In the genomic region with DNA sequence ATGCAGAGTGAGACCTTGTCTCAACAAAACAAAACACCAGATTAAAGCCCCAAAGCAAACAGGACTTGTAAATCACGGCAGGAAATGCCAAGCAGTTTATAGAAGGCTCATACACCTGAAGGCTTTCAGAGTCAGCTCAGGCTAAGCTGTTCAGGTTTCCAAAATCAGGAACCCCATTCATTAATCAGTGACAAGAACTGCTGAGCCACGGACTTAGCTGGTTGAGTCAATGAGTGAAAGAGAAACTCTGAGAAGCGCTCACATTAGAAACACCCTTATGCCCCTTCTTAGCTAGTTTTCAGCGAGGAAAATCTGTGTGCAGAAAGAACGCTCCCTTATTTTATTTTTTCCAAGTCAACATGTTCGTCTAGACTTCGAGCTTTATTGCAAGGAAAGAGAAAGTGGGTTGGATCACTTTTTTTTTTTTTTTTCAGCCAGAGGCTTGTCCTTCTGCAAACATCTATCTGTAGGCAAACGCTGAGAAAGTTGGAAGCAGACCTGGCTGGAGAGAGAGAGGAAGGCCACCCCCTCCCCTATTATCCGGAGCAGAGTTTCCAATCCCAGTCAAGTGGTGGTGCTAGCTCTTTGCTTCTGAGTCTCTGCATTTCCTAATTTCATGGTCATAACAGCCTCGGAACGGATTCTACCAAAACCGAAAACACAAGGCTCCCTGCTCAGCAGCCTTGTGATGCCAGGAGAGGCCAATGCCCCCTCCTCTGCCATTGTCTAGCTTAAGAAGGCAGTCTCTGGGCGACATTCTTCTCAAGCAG, we compare ENCODE assay signal across 8 mouse cellular contexts. TPM values are rescaled to one million over a fixed set of nuclear protein-coding genes. Genes with fewer than 3 reads are reported as not detected.
DNase-seq lines count a peak whose midpoint lies in the region; TF ChIP-seq lines count a peak whose summit lies in the region.

TSS of gene Esr1 (plus strand) at position 208 of the 770 bp plus-strand sequence.

- peak within 1 kb of the TSS; percentile 5 for H3ac ChIP-seq in myocyte (ENCODE audit: control insufficient read depth, insufficient read length)

- peak within 1 kb of the TSS; percentile 34; the same call in 1 of the 2 replicates for H3K27ac ChIP-seq in embryonic fibroblast, embryonic 13.5 days (ENCODE audit: insufficient read depth, low read length)
- peak within 1 kb of the TSS; percentile 81 for H3K27ac ChIP-seq in kidney, adult 2 months (ENCODE audit: insufficient read depth, low read depth, low read length)

- peak within 1 kb of the TSS; percentile 15 for H3K4me3 ChIP-seq in embryonic fibroblast, embryonic 13.5 days (ENCODE audit: insufficient read depth, low read length)
- H3K4me3 ChIP-seq in kidney, adult 2 months (ENCODE audit: insufficient read depth, low read depth, low read length) = peak within 1 kb of the TSS; percentile 59
- peak within 1 kb of the TSS; percentile 37 for H3K4me3 ChIP-seq in myocyte

- TF ChIP-seq POLR2A in embryonic fibroblast, embryonic 13.5 days (IDR thresholded peaks at IDR 0.05; ENCODE audit: low read depth, low read length) = no peak
- no peak for TF ChIP-seq POLR2A in kidney, adult 2 months (IDR thresholded peaks at IDR 0.05; ENCODE audit: low read depth, low read length)
- TF ChIP-seq POLR2A in myocyte (IDR thresholded peaks at IDR 0.05; ENCODE audit: insufficient read length, low read depth) = no peak

- no peaks in the 10 kb centered on the region for H3K36me3 ChIP-seq in kidney, adult 2 months (ENCODE audit: control insufficient read depth, insufficient read depth, low read length)
- H3K36me3 ChIP-seq in myocyte (ENCODE audit: control insufficient read depth, insufficient read depth) = no peaks in the 10 kb centered on the region

- TF ChIP-seq CTCF in embryonic fibroblast, embryonic 13.5 days (IDR thresholded peaks at IDR 0.05; ENCODE audit: borderline replicate concordance, insufficient read depth, low read length) = no peak
- TF ChIP-seq CTCF in kidney, adult 2 months (conservative IDR thresholded peaks at IDR 0.05; ENCODE audit: insufficient read depth, insufficient read length, low read depth, low read length) = 0 out of 2 replicates have a peak, but pooled peaks have one; percentile 13

- intact Hi-C loops in heart, postnatal 25 days (cut with DNase I) = no loop called here
- intact Hi-C loops in left cerebral cortex, postnatal 14 days (cut with DNase I) = no loop called here

- no peaks in the 10 kb centered on the region for H3K79me2 ChIP-seq in myocyte (ENCODE audit: control insufficient read depth, insufficient read depth)

- 11% methylated on average over 13 of the region's 13 CpGs for WGBS in kidney, adult 2 months

- DNase-seq in heart, adult 11 months = peak; percentile 88
- no peak for DNase-seq in heart, postnatal 25 days (ENCODE audit: low spot score)
- DNase-seq in B cell, adult 2 months = peak; percentile 26 to 33
- peak; percentile 74 for DNase-seq in kidney, adult 2 months
- no peak for DNase-seq in left cerebral cortex, postnatal 14 days (ENCODE audit: low spot score in 2 of 2)
- DNase-seq in urinary bladder, postnatal 10 days (ENCODE audit: low spot score) = no peak

- peaks cover 17% of the 10 kb centered on the region for H3K4me1 ChIP-seq in embryonic fibroblast, embryonic 13.5 days (ENCODE audit: control insufficient read depth, insufficient read depth, low read length)
- H3K4me1 ChIP-seq in kidney, adult 2 months (ENCODE audit: control insufficient read depth, insufficient read depth, low read length) = no peaks in the 10 kb centered on the region; the same call in 1 of the 2 replicates

- H3K4me2 ChIP-seq in myocyte (ENCODE audit: low read depth) = peak within 1 kb of the TSS; percentile 77

- no peaks in the 10 kb centered on the region for H3K27me3 ChIP-seq in kidney, adult 2 months (replicated peaks; ENCODE audit: control insufficient read depth, insufficient read depth, low read length)
- no peaks in the 10 kb centered on the region for H3K27me3 ChIP-seq in myocyte (ENCODE audit: control insufficient read depth, insufficient read depth, insufficient read length)

TF ChIP-seq in myocyte, 11 proteins besides CTCF, POLR2A, EP300 and RAD21:
- TF ChIP-seq SRF (IDR thresholded peaks at IDR 0.05; ENCODE audit: control insufficient read depth, insufficient read length, low read depth) = no peak
- no peak for TF ChIP-seq E2F4 (IDR thresholded peaks at IDR 0.05; ENCODE audit: insufficient read depth)
- no peak for TF ChIP-seq MAX (IDR thresholded peaks at IDR 0.05; ENCODE audit: low read depth)
- no peak for TF ChIP-seq TCF3 (IDR thresholded peaks at IDR 0.05; ENCODE audit: insufficient read length, low read depth)
- TF ChIP-seq MYOG (IDR thresholded peaks at IDR 0.05; ENCODE audit: control insufficient read depth in 1 of 3, insufficient read depth in 1 of 3, insufficient read length in 2 of 3, low read depth in 2 of 3) = no peak
- no peak for TF ChIP-seq MYOD1 (IDR thresholded peaks at IDR 0.05; ENCODE audit: control insufficient read depth in 1 of 3, insufficient read length in 2 of 3, low read depth in 2 of 3)
- TF ChIP-seq TCF12 (IDR thresholded peaks at IDR 0.05; ENCODE audit: insufficient read depth, poor library complexity, severe bottlenecking) = no peak
- TF ChIP-seq USF1 (IDR thresholded peaks at IDR 0.05; ENCODE audit: low read depth) = no peak
- no peak for TF ChIP-seq CEBPB (IDR thresholded peaks at IDR 0.05; ENCODE audit: insufficient read depth, poor library complexity, severe bottlenecking)
- TF ChIP-seq REST (IDR thresholded peaks at IDR 0.05; ENCODE audit: insufficient read depth, insufficient read length) = no peak
- TF ChIP-seq POLR2AphosphoS2 (IDR thresholded peaks at IDR 0.05; ENCODE audit: insufficient read length, low read depth) = no peak
TF ChIP-seq in myocyte: peak in this region for 0.

RNA-seq across cellular contexts. Expression of gene Esr1, which starts in this region (rescaled TPM):
- total RNA-seq in heart, postnatal 25 days (2021) = under 1 TPM; 0.67 to 0.99 TPM
- 0.70 and 1.6 TPM in 2 replicates for polyA plus RNA-seq in embryonic fibroblast, embryonic 13.5 days (2011; ENCODE audit: insufficient read length, low read depth, missing spikeins)
- 5.1 and 6.4 TPM in 2 replicates for polyA plus RNA-seq in kidney, adult 2 months (2012; rRNA removed)
- 3.6 TPM for polyA plus RNA-seq in myocyte (2012; fragmentation: generic; extraction: Trizol)
- total RNA-seq in left cerebral cortex, postnatal 14 days (2021) = 1 to 10 TPM; 2.7 to 2.9 TPM

Comparison
In these comparisons a context has a peak if more than half of its experiments do, and no peak if none do; other contexts are left out.
1. DNase-seq: peak in heart, adult 11 months (single experiment), B cell, adult 2 months (2 of 2) and kidney, adult 2 months (single experiment); none in heart, postnatal 25 days (single experiment), left cerebral cortex, postnatal 14 days (0 of 2) and urinary bladder, postnatal 10 days (single experiment).
2. Peak in every context shown above with its lines, with median percentiles within 50 percentile points of each other: H3K4me3 ChIP-seq.